Mouse (Mus musculus) bone marrow, adult 2 months (tissue): Measurements from ENCODE around the gene Btnl10.

ENCODE experiments used
- CTCF ChIP-seq: fragments of 200-500 bp; IDR thresholded peaks from 2 replicates; pipeline ENCODE4 v1.5.1; 2011; ENCODE audit warnings: low read length, control low read depth; ENCODE audit not compliant: control insufficient read depth, insufficient read depth
- POLR2A ChIP-seq: fragments of 200-500 bp; IDR thresholded peaks from 2 replicates; pipeline ENCODE4 v1.6.1; 2011; ENCODE audit warnings: low read depth, mild to moderate bottlenecking, control low read depth, low read length, borderline replicate concordance; ENCODE audit not compliant: control insufficient read depth

GRCm38 (mm10) chr11:58957226-58957914, 39.7 kb downstream of the Btnl10 start:
- TF ChIP-seq POLR2A: no peak
- no peak for TF ChIP-seq CTCF
